Mouse (Mus musculus) CD4-positive helper T cell, adult 2 months (primary cell): ENCODE measurements around the gene Tbc1d24.
"Not testable (repeated sequence)": the region's sequence is repeated elsewhere in the genome, so short reads cannot be mapped to it uniquely, and the experiment has no call there.

Experiments
- DNase-seq: peaks from one replicate; pipeline ENCODE4 v3.0.0-alpha.2; 2012; ENCODE audit warnings: low read depth, missing footprints, low spot score

Gene Tbc1d24

DNA sequence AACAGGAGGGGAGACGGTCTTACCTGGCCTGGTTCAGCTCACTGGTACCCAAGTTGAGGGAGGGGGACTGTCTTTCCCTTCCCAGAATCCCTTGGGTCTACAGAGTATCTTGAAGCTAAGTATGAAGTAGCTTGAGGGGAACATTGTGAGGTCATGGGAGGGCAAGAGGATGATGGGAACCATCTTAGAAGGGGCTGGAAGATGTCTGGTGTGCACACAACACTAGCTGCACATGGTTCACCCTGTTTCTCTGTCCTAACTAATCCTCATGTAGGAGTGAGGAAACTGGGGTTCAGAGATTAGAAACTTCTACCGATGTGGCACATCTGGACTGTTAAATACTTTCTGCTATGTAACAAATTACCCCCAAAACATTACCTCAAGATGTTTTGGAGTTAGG lies 54.5 kb downstream of the Tbc1d24 start, which contains the start of gene Pdpk1:
Gene Pdpk1 (minus strand): TSS at position 101 of the 400 bp plus-strand sequence.
- DNase-seq = no peak

DNA sequence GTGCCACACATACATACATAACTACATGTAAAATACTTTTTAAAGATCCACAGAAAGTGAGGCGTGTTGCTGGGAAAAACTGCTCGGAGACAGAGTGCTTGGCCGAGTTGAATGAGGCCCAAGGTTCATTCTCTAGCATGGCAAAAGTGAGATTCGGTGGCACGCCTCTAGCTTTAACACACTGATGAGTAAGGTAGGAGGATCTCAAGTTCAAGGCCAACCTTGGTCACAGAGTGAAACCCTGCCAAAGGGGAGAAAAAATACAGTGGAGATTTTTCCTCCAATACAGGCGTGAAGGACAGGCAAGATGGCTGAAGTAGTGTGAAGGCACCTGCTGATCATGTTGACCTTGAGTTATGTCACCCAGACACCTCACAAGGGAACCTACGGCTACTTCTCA lies 55.9 kb downstream of the Tbc1d24 start:
- DNase-seq = no peak

GRCm38 (mm10) chr17:24142897-24143296 lies 62.5 kb downstream of the Tbc1d24 start:
- DNase-seq = no peak

DNA sequence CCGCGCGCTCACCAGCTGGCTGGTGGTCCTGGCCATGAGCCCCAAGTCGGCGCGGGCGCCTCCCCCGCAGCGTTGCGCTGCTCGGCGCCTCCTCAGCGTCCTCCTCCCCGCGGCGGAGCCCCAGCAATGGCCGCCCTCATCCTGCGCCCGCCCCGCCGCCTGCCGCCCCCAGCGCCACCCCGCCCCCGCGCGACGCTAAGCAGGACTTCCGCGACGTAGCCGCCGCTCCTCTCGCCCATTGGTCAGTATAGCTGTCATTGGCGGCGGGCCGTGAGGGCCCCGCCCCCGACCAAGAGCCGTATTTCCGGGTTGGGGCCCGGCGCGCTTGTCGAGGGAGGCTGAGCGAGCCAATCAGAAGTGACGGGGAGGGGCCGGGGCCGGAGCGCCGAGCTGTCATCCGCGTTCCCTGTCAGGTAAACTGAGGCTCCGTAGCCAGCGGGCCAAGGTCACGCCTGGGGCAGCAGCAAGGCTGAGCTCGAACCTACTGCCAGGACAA lies 63.9 kb downstream of the Tbc1d24 start:
- DNase-seq = peak; percentile 99

DNA sequence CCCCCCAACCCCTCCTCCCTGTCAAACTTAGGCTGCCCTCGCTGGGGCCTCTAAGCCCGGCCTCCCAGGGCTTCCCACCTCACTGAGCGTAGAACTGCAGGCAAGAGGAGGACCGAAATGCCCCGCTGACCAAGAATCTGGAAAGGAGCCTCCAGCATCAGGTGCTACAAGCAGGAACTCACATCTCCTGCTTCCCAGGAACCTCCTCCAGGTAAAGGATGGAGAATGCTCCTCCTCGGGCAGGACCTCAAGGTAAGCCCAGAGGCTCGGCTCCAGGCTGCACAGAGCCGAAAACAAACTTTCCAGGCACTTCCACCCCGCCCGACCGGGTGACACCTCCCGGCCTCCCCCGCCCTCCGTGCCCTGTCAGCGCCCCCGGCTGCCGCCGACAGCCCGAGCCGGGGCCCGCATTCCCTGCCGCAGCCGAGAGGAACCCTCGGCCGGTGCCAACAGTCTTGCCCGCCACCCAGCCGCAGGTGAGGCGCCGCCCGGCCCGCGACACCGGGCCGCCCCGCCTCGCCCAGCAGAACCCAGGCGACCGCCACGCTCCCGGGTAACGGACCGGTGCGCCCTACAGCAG lies 64.4 kb downstream of the Tbc1d24 start:
- DNase-seq = peak; percentile 60

DNA sequence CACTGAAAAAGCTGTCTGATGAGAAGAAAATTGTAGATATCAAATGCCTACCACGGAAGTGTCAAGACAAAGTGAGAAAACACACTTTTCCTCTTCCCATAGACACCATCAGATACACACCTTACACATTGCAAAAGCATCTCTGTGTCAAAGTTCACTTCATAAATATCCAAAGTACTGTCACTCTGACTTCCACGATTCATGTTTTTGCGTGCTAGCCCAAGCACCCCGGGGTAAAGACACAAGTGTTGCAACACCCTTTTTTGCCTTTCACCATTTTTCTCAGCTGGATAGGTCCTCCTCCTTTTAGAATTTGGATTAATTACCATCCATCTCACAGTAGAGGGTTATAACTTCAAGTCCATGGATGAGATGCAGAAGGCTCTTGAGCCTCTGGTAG lies 65.4 kb downstream of the Tbc1d24 start:
- no peak for DNase-seq

DNA sequence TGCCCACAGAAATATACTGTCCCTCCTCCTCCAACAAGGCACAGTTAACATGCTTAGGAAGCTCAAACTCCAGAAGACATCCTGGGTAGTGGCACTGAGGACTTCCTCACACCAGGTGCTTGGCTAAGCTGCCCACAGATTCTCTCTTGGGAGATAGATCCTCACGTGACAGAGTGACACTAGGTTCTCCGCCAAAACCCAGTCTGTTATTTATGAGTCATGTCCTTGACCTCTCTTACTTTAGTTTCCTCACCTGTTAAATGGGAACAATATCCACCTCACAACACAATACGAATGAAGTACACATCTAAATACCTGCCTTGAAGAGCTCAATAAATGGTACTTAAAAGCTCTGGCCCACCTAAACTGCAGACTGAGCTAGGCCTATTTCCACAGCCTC lies 66.1 kb downstream of the Tbc1d24 start:
- no peak for DNase-seq

DNA sequence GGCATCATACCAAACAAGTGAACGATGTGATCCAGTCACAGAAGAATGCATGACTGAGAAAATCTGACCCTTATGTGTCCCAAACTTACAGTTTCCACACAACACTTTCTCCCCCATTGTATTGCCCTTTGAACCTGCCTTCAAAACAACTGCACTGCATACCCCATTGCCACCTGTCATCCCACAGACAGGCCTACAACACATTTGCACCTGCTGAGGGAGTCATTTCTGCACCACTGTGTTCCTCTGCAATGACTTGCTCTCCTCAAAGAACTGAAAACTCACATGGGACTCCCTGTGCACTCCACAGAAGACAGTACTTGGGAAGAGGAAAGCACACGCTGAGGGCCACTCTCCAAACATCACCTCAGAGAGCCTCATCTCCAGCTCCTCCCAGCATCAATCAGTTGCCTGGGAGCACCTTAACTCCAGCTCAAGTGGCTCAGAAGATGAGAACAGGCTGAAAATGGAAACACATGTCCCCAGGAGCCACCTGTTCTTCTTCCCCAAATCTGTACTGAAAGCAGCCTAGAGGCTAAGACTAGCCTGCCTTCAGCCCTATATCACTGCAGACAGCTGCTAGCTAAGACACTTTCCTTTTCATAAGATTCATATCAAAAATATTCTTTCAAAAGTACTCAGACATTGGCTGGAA lies 68.0 kb downstream of the Tbc1d24 start:
- DNase-seq = no peak

- DNase-seq = no peak
Observed at GRCm38 (mm10) chr17:24134062-24134461, 71.3 kb downstream of the Tbc1d24 start.

DNA sequence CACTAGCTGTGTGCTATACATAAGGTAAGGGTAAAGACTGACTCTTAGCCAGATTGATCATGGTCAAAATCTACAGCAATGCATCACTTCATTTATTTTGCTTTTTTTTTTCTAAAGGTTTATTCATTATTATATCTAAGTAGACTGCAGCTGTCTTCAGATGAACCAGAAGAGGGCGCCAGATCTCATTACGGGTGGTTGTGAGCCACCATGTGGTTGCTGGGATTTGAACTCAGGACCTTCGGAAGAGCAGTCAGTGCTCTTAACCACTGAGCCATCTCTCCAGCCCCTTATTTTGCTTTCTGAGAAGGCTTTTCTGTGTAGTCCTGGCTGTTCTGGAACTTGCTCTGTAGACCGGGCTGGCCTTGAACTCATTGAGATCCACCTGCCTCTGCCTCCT lies 72.4 kb downstream of the Tbc1d24 start:
- not testable (repeated sequence) for DNase-seq

DNA sequence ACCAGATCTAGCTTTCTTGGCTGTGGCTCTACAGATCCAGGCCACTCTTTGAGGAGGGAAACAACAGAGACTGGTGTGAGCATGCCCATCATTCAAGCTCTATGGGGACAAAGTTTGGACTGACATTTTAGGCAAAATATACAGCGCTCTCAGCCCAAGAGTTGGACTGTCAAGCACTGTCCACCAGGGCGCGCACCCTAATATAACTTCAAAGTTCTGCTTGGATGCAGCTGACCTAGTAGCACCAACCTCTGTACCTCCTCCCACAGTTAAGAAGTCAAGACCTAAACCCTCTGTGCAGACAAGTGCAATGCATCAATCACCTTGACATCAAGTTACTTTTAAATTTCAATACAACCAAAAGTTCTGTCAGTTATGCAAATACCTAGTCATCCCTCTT lies 73.8 kb downstream of the Tbc1d24 start:
- no peak for DNase-seq

- not testable (repeated sequence) for DNase-seq
Observed at GRCm38 (mm10) chr17:24129246-24129645, 76.1 kb downstream of the Tbc1d24 start.

- peak; percentile 44 for DNase-seq
Observed at GRCm38 (mm10) chr17:24127592-24127991, 77.8 kb downstream of the Tbc1d24 start.

GRCm38 (mm10) chr17:24126801-24127200 lies 78.6 kb downstream of the Tbc1d24 start:
- peak; percentile 60 for DNase-seq
